Mouse (Mus musculus) CH12.LX (cell line): ENCODE results near the gene Agap1. TPM values are rescaled to one million over a fixed set of nuclear protein-coding genes. Genes with fewer than 3 reads are reported as not detected.

Experiments used
- DNase-seq: peaks from one replicate; pipeline ENCODE4 v3.0.0-alpha.2; 2013; ENCODE audit errors: extremely low read depth
- H3K27ac ChIP-seq: 2 replicates; pipeline ENCODE4 v1.5.1; 2012; ENCODE audit warnings: low read depth, mild to moderate bottlenecking, control low read depth, moderate library complexity; ENCODE audit not compliant: insufficient read depth
- H3K27me3 ChIP-seq: replicated peaks from 2 replicates; pipeline ENCODE3; 2012; ENCODE audit warnings: inconsistent platforms
- H3K36me3 ChIP-seq, 2 experiments: replicated peaks in 1 of 2; 2 replicates each; pipeline versions ENCODE3 to v1.6.1; 2012; ENCODE audit warnings: inconsistent platforms in 1 of 2, low read length in 1 of 2, mild to moderate bottlenecking in 1 of 2, mixed read lengths in 1 of 2, moderate library complexity in 1 of 2; ENCODE audit not compliant: control insufficient read depth in 1 of 2, insufficient read depth in 1 of 2
- H3K4me1 ChIP-seq, 2 experiments: 2 replicates each; pipeline ENCODE4 v1.6.1; 2012; ENCODE audit warnings: inconsistent platforms in 1 of 2, moderate library complexity in 1 of 2; ENCODE audit not compliant: insufficient read depth in 2 of 2, control insufficient read depth in 1 of 2
- H3K4me2 ChIP-seq: 2 replicates; pipeline ENCODE4 v1.6.1; 2012; ENCODE audit warnings: low read depth, mild to moderate bottlenecking, control low read depth; ENCODE audit not compliant: poor library complexity, insufficient read depth, severe bottlenecking
- H3K4me3 ChIP-seq, 3 experiments: fragments of 150-350 bp in 1 of 3; sonication (generic) in 1 of 3; replicated peaks in 1 of 3; 2 replicates each; pipeline versions ENCODE3 to v1.5.1; 2011 to 2012; ENCODE audit warnings: low read depth in 2 of 3, low read length in 2 of 3, mild to moderate bottlenecking in 2 of 3, moderate library complexity in 2 of 3, control low read depth in 1 of 3, improper control_type of control experiment in 1 of 3, inconsistent platforms in 1 of 3, mixed read lengths in 1 of 3; ENCODE audit not compliant: poor library complexity in 1 of 3
- H3K79me2 ChIP-seq: replicated peaks from 2 replicates; pipeline ENCODE4 v1.6.1; 2012; ENCODE audit warnings: mild to moderate bottlenecking, moderate library complexity; ENCODE audit not compliant: control insufficient read depth, poor library complexity, insufficient read depth, severe bottlenecking; ENCODE audit errors: extremely low read depth
- H3K9ac ChIP-seq: 2 replicates; pipeline ENCODE4 v1.6.1; 2012; ENCODE audit warnings: low read depth, mild to moderate bottlenecking, control low read depth, moderate library complexity; ENCODE audit not compliant: insufficient read depth
- H3K9me3 ChIP-seq: replicated peaks from 2 replicates; pipeline ENCODE3; 2012; ENCODE audit warnings: low read length, inconsistent platforms, mixed read lengths
- CHD2 ChIP-seq: IDR thresholded peaks from 2 replicates; pipeline ENCODE4 v1.6.1; 2011; ENCODE audit warnings: low read length, improper control_type of control experiment
- CTCF ChIP-seq, 2 experiments: IDR thresholded peaks in 1 of 2; conservative IDR thresholded peaks in 1 of 2; 2 replicates each; pipeline ENCODE4 v1.5.1; 2011 to 2012; ENCODE audit warnings: low read depth in 2 of 2, low read length in 2 of 2, improper control_type of control experiment in 1 of 2, inconsistent platforms in 1 of 2, mild to moderate bottlenecking in 1 of 2, moderate library complexity in 1 of 2
- ELF1 ChIP-seq: IDR thresholded peaks from 2 replicates; pipeline ENCODE4 v1.6.1; 2014; ENCODE audit warnings: low read depth, mild to moderate bottlenecking, inconsistent platforms, low read length, improper control_type of control experiment
- EP300 ChIP-seq: IDR thresholded peaks from 2 replicates; pipeline ENCODE4 v1.6.1; 2011; ENCODE audit warnings: low read length, improper control_type of control experiment
- ETS1 ChIP-seq: conservative IDR thresholded peaks from 2 replicates; pipeline ENCODE4 v1.6.1; 2012; ENCODE audit warnings: low read depth, mild to moderate bottlenecking, inconsistent platforms, low read length, improper control_type of control experiment, moderate library complexity
- HCFC1 ChIP-seq: IDR thresholded peaks from 2 replicates; pipeline ENCODE4 v1.6.1; 2012; ENCODE audit warnings: low read depth, mild to moderate bottlenecking, inconsistent platforms, low read length, improper control_type of control experiment
- IRF4 ChIP-seq: IDR thresholded peaks from 2 replicates; pipeline ENCODE4 v1.6.1; 2014; ENCODE audit warnings: low read depth, mild to moderate bottlenecking, inconsistent platforms, low read length, improper control_type of control experiment
- JUN ChIP-seq: IDR thresholded peaks from 2 replicates; pipeline ENCODE4 v1.6.1; 2011; ENCODE audit warnings: low read depth, mild to moderate bottlenecking, low read length, improper control_type of control experiment, moderate library complexity; ENCODE audit not compliant: insufficient read depth
- KAT2A ChIP-seq: IDR thresholded peaks from 2 replicates; pipeline ENCODE4 v1.6.1; 2012; ENCODE audit warnings: low read length, improper control_type of control experiment, inconsistent platforms; ENCODE audit not compliant: insufficient replicate concordance
- MXI1 ChIP-seq: IDR thresholded peaks from 2 replicates; pipeline ENCODE4 v1.6.1; 2011; ENCODE audit warnings: mild to moderate bottlenecking, low read depth, low read length, improper control_type of control experiment
- POLR2A ChIP-seq: IDR thresholded peaks from 2 replicates; pipeline ENCODE4 v1.6.1; 2011; ENCODE audit warnings: low read depth, mild to moderate bottlenecking, improper control_type of control experiment, low read length
- POLR2AphosphoS2 ChIP-seq: IDR thresholded peaks from 2 replicates; pipeline ENCODE4 v1.6.1; 2011; ENCODE audit warnings: low read depth, low read length, improper control_type of control experiment
- SIN3A ChIP-seq: IDR thresholded peaks from 2 replicates; pipeline ENCODE4 v1.6.1; 2012; ENCODE audit warnings: low read length, improper control_type of control experiment, inconsistent platforms
- TBP ChIP-seq: conservative IDR thresholded peaks from 2 replicates; pipeline ENCODE4 v1.6.1; 2011; ENCODE audit warnings: low read depth, low read length, improper control_type of control experiment
- UBTF ChIP-seq: IDR thresholded peaks from 2 replicates; pipeline ENCODE4 v1.6.1; 2012; ENCODE audit warnings: low read depth, mild to moderate bottlenecking, inconsistent platforms, low read length, improper control_type of control experiment, moderate library complexity
- USF2 ChIP-seq: conservative IDR thresholded peaks from 2 replicates; pipeline ENCODE4 v1.6.1; 2011; ENCODE audit warnings: low read depth, low read length, improper control_type of control experiment
- ZKSCAN1 ChIP-seq: IDR thresholded peaks from 2 replicates; pipeline ENCODE4 v1.6.1; 2012; ENCODE audit warnings: low read depth, inconsistent platforms, low read length, improper control_type of control experiment, borderline replicate concordance
- ZMIZ1 ChIP-seq: IDR thresholded peaks from 2 replicates; pipeline ENCODE4 v1.6.1; 2012; ENCODE audit warnings: low read depth, mild to moderate bottlenecking, inconsistent platforms, low read length, improper control_type of control experiment
- ZNF384 ChIP-seq: IDR thresholded peaks from 2 replicates; pipeline ENCODE4 v1.6.1; 2012; ENCODE audit warnings: low read depth, low read length, improper control_type of control experiment, inconsistent platforms
- dilution Hi-C: fragments of 300-500 bp; cut with MboI; formaldehyde crosslinking; loops from 2 replicates; pipeline ENCODE4 v1.14.3; 2020; ENCODE audit warnings: low sequenced_read_pairs; ENCODE audit not compliant: extremely low pct_unique_long_range_greater_than_20kb, extremely low pct_ligation_motif_present
- in situ Hi-C: fragments of 300-500 bp; cut with MboI; formaldehyde crosslinking; loops from 3 replicates; pipeline ENCODE4 v1.14.3; 2019; ENCODE audit warnings: low sequenced_read_pairs, low pct_ligation_motif_present, low pct_unique_long_range_greater_than_20kb, mixed read lengths
- polyA plus RNA-seq: library from polyadenylated mRNA; unstranded; fragments of >175 nt; gene quantifications from 2 replicates; pipeline ENCODE4 v1.2.1, GENCODE M21; 2012; ENCODE audit warnings: low read depth; ENCODE audit not compliant: insufficient read length
- total RNA-seq, 2 experiments: library from RNA; depleted of rRNA; stranded (reverse); fragments of 300-350 nt in 1 of 2; fragments of >200 nt in 1 of 2; gene quantifications; 2 replicates each; pipeline ENCODE4 v1.2.3; 2012 to 2014

Gene Agap1
- total and polyA plus RNA-seq, 3 experiments = not detected

- Histone ChIP-seq H3K27me3 (no peaks in the 10 kb centered on the region), H3K4me2 (no peak overlapping the region), H3K27ac (no peak overlapping the region), H3K9me3 (peaks cover 88% of the 10 kb centered on the region), H3K36me3 (no peaks in the 10 kb centered on the region), H3K9ac (no peak overlapping the region), H3K79me2 (no peaks in the 10 kb centered on the region), H3K4me3 (no peak overlapping the region), H3K4me1 (no peaks in the 10 kb centered on the region)
- no peak for DNase-seq
- dilution Hi-C loops (no loop called here), in situ Hi-C loops (no loop called here)
- TF ChIP-seq POLR2A = no peak
- TF ChIP-seq ZNF384 = no peak
- no peak for TF ChIP-seq HCFC1
- no peak for TF ChIP-seq MXI1
- TF ChIP-seq KAT2A = no peak
- TF ChIP-seq SIN3A = no peak
- no peak for TF ChIP-seq UBTF
- TF ChIP-seq EP300 = no peak
Observed at GRCm38 (mm10) chr1:89769641-89770040, 315.0 kb downstream of the Agap1 start.

GRCm38 (mm10) chr1:89770298-89770697 is 315.7 kb downstream of the Agap1 start:
- no peak for TF ChIP-seq POLR2AphosphoS2
- no peak for TF ChIP-seq ELF1
- TF ChIP-seq JUN = no peak
- TF ChIP-seq CTCF (conservative IDR thresholded peaks at IDR 0.05 in 1 of 2, IDR thresholded peaks at IDR 0.05 in 1 of 2; ENCODE audit: low read depth in 2 of 2, low read length in 2 of 2) = no peak
- TF ChIP-seq TBP = no peak
- no peak overlapping the region for H3K4me3 ChIP-seq
- H3K9ac ChIP-seq = no peak overlapping the region
- no peak for DNase-seq
- H3K27ac ChIP-seq = no peak overlapping the region
- peaks cover 88% of the 10 kb centered on the region for H3K9me3 ChIP-seq
- dilution Hi-C loops (no loop called here), in situ Hi-C loops (no loop called here)
- H3K4me1 ChIP-seq = no peaks in the 10 kb centered on the region
- H3K36me3 ChIP-seq = no peaks in the 10 kb centered on the region
- no peaks in the 10 kb centered on the region for H3K79me2 ChIP-seq
- no peaks in the 10 kb centered on the region for H3K27me3 ChIP-seq
- H3K4me2 ChIP-seq = no peak overlapping the region

GRCm38 (mm10) chr1:89775750-89776149 is 321.1 kb downstream of the Agap1 start:
- Histone ChIP-seq H3K79me2 (no peaks in the 10 kb centered on the region), H3K4me3 (no peak overlapping the region), H3K27me3 (no peaks in the 10 kb centered on the region), H3K27ac (no peak overlapping the region), H3K36me3 (no peaks in the 10 kb centered on the region), H3K4me2 (no peak overlapping the region), H3K9me3 (peaks cover 88% of the 10 kb centered on the region), H3K9ac (no peak overlapping the region), H3K4me1 (no peaks in the 10 kb centered on the region)
- DNase-seq = no peak
- in situ Hi-C loops = no loop called here
- no peak for TF ChIP-seq CHD2
- TF ChIP-seq MXI1 = no peak
- no peak for TF ChIP-seq ZMIZ1
- no peak for TF ChIP-seq ZKSCAN1
- TF ChIP-seq IRF4 = no peak
- no peak for TF ChIP-seq USF2
- TF ChIP-seq ETS1 = no peak
- TF ChIP-seq, all 38 proteins: peak for 0
- dilution Hi-C loops = no loop called here
